Mouse (Mus musculus) retina, postnatal 1 day (tissue): ENCODE data around the gene Pax9.

Experiments used
- DNase-seq: peaks from one replicate; pipeline ENCODE4 v3.0.0-alpha.2; 2012

Gene Pax9

DNA sequence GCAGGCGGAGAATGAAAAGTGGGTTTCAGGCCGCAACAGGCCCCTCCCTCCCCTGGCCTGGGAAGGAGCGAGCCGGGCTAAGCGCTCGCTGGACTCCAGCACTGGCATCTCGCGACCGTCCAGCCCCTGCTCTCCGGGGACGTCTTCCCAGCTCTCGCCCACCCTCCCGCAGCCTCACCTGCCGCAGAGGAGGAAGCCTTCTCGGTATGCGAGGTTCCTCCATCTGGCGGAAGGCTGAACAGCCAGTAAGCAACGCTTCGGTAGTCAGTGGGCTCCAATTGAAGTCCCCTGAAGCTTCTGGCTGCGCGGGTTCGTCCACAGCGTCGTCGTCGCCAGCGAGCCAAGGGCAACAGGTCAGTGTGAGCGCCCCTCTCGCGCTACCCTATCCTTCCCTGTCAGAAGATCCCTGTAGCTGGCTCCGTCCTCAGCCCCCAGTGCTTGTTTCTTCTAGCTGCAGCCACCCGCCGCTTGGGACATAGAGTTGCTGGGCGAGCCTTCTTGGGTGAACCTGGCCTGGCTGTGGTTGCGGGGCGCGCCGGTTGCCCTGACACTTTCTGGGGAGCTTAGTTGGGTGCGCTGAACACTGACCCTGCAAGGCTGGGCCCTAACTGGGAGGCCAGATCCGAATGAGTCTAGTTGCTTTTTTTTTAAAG is at the start of gene Pax9:
Gene Pax9, plus strand, starts transcription at position 341 of the 653 bp plus-strand sequence.
- DNase-seq: peak; percentile 41

DNA sequence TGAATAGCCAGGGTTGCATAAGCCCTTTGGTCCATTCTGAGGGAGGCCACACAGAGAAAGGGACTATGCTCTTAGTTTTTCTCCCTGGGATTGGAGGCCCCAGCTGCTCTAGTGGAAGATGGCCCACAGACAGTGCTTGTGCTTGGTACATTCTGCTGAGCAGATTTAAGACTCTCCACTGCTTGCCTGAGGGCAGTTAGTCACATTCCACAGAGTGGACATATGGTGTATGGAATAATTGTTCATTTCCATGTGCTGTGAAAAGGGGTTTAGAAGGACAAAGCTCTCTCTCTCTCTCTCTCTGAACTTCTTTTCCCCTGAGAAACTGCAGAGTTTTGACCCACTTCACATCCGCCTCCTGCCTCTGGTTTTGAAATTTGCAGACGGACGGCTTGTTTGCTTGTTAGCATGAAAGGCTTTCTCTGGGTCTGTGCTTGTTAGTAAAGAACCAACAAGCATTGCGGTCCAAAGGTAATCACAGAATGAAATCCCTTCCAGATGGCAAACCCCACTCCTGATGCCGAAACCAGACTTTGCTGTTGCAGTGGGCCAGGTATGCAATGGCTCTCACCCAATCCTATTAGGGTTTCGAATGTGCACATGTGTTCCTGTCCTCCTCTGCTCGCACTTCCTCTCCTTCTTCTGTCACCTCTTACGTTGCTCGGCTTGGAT is 22.0 kb upstream of the Pax9 start:
- DNase-seq: no peak

DNA sequence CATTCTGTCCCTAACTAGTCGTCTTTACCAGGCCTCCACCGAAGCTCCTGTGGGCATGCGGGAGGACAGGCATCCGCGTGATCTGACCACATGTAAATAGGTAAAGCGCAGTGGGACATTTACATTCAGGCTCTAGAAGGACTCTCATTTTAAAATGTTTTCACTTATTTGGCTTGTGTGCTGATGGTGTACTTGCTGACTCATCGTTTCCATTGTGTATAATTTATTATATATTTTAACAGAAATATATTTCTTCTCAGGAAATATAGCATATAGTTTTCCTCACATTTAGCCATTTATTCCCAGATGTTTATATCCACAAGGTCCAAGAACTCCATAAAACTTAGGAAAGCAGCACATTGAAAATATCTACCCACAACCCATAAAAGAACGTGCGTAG is 20.8 kb upstream of the Pax9 start:
- no peak for DNase-seq

DNA sequence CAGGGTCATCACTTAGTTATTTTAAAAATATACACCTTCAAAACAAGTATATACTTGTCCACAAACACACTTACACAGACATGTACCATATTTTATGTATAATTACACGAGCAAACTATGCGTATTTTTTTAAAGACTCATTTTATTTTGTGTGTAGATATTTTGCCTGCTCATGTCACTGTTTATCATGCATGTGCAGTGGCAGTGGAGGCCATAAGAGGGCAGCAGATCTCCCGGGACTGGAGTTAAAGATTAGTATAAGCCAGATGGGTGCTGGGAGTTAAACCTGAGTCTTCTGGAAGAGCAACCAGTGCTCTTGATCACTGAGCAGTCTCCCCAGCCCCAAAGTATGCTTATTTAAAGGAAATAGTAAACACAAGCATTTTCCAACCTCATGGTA is 16.8 kb upstream of the Pax9 start:
- DNase-seq: peak; percentile 50

DNA sequence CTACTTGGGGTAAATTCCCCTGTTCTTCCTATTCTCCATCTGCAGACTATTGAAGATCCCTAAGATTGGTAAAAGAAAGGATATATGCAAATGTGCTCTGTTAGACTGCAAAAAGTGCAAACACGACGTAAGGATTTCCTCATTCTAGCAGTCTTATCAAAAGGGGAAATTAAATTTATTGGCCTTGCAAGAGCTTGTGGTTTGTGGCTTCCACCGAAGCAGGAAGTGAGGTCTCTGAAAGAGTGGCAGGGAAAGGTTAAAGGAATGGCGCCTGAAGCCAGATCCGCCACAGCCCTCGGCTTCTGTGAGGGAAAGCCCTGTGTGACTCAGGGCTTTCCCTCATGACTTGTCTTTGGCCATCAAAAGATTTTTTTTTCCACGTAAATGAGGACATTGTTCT is 13.9 kb upstream of the Pax9 start:
- no peak for DNase-seq

DNA sequence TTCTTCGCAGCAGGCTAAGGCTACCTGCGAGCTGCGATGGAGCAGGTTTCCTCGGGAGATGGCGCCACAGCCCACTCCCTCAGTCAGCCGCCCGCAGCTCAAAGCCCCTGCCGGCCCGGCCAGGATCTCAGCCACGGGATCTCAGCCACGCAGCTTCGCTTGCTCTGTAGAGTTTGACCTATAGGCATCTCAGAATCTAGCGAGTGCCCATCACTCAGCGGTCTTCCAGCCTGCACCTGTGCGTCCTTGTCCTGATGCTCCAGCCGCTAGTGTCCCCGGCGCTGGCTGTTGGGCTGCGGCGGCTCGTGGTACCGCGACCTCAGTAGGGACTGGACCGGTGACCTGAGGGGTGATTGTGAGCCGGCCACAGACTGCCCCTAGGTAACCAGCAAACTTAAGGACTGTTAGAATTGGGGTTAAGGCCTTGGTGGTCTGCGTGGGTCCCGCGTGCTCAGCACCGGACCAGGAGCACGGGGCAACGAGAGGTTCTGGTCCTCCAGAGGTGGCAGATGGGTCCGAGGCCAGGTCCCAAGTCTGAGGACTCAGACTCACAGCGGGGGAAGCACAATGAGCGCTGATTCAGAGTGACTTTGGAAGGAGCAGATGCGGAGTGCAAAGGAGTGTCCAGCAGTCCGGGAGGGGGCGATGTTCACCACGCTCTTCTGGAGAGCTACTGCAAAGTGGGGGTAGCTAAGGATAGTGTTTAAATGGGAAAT is 10.3 kb upstream of the Pax9 start:
- peak; percentile 61 for DNase-seq

DNA sequence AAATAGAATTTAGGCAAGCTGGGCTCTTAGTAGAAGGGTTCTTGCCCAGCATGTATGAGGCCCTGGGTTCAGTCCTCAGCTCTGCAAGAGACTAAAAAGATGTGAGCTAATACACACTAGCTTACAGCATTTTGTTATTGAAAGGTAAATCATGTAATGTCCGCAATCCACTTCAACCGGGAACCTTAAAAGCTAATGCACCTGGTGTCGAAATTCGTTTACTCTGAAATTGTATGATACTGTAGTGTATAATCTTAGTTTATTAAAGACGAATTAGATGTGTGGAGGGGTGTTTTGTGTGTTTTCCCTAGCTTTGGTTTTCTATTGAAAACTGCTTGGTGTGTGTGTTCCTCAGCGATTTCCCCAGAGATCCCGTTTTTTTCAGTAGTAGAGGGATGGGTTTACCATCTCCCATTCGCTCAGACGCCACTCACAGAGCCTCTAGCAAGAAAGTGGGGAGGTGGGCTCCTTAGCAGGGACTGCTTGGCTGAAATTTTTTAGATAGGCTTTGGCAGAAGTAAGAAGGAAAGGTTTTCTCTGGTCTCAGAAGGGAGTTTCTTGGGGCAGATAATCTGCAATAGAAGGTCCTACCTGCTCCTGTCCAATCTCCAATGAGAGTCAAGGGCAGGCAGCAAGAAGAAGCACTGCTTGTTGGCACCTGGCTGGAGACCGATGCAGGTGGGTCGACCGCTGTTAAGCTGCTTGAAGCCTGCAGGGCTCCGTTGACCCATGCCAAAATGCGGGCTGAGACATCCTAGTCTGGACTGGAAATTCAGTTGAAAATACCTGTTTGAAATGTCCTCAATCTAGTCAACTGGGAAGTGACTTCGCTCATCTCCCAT is 3.7 kb upstream of the Pax9 start:
- DNase-seq: peak; percentile 34

DNA sequence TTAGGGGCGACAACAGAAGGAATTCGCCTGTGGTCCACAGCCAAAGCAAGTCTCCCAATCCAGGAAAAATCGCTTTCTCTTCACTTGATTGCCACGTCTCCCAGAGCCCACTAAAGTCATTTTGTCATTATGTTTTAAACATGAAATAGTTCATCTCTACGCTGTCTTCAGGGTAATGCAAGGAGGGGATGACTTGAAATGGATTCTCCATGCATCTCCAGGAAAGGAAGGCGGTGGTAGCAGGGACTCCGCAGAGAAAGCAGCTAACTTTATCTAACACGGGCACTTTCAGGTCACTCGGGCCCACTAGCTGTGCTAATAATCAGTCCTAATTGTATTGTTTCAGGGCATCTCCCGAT is 3.1 kb upstream of the Pax9 start:
- no peak for DNase-seq

DNA sequence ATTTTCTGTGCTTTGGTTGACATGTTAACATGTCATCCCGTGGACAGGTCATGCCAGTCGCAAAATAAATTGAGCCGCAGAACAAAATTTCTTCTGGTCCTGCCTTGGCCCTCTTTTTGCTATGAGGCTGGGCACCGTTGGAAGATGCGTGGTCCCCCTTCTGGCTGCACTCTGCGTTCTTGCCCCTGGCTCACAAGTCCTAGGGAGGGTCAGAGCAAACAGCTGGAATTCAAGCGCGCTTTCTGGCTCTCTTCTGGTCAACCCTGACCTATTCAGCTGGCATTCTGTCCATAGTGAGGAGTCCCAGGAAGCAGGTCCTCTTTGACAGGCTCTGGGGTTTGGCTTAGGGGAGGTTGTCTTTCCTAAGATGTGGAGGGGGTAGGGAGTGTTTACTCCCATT is 2.6 kb upstream of the Pax9 start:
- DNase-seq: no peak

DNA sequence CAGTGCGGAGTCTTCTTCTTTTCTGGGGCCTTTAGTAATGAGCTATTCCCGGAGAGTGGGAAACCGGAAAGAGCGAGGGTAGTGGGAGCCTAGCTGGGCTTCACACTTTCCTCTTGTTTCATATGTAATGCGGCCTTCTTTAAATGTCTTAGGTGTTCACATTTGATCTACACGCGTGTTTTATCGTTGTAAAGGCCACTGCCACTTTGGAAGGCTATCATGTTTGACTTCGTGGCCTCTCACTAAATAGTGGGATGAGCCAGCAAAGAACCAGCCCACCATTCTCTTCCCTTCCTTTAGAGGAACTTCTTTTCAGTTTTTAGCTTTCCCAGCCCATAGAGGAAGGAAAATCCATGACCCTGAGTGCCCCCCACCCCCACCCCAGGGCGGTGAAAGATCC is 2.2 kb upstream of the Pax9 start:
- DNase-seq: no peak

DNA sequence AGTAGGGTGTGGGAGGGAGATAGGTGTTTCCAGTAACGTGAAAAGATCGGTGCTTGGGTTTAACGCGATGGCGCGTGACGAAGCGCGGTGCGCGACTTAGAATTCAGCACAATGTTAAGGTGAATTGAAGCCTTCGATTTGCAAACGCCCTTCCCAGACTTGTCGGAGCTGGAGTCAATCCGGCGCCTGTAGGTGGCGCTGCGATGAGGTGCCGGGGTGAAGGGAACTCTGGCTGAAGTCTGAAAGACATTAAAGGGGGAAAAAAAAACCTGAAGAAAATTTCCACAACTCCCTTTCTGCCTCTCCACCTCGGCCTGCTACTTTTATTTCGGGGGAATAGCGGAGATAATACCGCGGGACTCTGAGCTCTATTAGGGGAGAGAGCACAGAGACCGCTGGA is 1.8 kb upstream of the Pax9 start:
- peak; percentile 68 for DNase-seq

DNA sequence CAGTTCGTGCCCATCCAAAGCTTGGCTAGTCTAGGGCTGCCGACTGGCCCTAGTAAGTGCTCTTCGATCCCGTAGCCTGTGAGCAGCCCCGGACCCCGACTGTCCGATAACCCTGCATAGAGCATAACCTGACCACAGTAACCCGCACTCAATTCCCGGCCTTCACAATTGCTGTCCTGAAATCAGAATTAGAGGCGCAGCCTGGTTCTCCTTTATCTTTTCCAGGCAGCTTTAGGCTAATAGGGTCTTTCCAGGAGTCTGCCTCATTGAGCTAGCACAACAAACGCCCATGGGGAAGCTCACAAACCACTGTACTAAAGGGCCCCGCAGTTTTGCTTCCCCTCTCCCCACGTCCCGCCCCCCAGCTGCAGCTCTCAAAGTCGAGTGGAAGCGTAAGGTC is 1.2 kb upstream of the Pax9 start:
- no peak for DNase-seq

DNA sequence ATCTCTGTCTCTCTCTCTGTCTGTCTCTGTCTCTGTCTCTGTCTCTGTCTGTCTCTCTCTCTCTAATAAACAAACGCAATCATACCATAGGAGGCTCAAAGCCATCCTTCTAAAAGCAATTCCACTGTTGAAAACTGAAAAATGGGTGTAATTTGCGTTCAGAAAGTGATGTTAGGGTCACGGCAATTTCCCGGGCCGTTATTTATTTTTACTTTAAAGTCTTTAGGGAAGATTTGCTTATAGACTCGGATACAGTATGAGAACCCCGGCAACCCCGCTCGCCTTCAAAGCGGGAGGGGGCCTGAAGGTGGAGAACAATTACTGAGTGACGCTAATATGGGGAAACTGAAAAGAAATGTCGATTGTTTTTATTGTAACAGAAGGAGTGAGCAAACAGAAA is 566 bp upstream of the Pax9 start:
- DNase-seq: no peak

DNA sequence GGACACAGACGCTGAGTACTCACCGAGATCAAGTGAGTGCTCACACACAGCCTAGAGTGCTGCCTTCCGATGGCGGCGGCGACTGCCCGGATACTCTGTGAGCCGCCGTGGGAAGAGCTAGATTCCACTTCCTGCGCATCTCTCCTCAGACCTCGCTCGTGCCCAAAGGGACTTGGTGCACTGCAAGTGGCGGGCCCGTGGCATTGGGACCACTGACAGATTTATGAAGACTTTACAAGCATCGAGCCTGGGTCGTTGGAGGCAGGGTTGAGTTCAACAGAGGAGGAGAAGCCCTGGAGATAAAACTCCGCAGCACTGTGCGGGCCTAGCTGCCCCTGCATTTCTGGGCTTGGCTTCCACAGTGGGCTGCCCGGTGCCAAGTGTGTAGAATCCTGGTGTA is 969 bp downstream of the Pax9 start:
- peak; percentile 36 for DNase-seq

DNA sequence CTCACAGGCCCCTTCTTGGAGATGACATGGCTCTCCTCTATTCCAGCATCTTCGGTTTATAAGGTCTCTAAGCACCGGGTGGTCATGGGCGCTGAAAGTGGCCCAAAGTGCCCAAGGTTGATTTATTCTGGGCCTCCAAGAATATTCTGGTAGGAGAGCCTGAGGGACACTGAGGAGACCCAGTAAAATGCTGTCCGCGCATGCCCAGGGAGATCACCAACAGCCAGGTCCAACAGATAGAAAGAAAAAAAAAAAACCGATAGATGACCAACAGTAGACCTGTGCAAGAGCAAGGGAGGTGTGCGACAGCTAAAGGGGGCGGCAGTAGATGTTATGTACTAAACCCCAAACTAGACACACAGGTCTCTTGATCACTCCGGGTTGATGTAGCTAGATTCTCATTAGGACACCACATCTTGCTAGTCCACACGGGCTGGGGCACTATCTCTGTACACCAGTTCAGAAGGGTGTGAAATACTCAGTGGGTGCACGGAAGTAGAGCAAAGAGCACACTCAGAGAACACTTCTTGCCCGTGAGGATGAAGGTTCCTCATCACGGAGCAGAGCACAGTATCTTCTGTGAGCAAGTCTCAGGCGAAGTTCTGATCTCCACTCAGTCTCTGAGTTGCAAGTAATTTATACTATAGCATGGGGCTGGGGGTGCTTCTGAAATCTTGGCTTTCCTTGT is 2.0 kb downstream of the Pax9 start:
- DNase-seq: no peak

DNA sequence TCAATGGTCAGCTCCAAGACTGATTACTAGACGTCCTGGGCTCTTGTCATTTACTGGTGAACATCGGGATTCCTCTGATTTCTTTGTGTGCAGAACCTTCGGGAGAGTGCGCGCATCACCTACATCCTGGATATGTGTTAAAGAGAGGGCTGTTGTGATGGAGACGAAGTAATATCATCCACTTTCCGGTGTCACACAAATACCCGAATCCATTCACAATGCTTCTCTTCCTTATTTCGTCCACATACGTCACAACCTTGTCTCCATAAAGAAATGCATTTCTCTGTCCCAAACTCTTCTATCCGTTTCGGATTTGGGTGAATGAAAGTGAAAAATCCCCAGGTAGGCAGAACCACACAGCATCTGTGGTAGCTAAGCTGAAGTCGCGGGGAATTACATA is 2.8 kb downstream of the Pax9 start:
- no peak for DNase-seq

DNA sequence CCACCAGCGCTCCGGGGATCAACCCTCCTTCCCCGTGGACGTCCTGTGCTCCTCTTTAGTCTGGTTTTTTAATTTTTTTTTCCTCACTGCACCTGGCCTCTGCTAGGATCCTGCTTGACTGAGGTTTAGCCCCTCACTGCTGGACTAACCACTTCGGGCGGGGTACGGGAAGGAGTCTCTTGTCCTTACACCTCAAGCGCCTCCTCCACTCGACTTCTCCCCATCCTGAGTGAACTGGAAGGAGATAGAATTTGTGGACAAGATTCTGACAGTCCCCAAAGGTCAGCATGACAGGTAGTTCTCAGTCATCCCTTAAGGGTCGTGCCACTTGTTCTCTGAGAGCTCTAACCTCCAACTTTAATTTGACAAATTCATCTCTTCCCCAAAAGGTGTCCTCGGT is 3.4 kb downstream of the Pax9 start:
- DNase-seq: no peak

DNA sequence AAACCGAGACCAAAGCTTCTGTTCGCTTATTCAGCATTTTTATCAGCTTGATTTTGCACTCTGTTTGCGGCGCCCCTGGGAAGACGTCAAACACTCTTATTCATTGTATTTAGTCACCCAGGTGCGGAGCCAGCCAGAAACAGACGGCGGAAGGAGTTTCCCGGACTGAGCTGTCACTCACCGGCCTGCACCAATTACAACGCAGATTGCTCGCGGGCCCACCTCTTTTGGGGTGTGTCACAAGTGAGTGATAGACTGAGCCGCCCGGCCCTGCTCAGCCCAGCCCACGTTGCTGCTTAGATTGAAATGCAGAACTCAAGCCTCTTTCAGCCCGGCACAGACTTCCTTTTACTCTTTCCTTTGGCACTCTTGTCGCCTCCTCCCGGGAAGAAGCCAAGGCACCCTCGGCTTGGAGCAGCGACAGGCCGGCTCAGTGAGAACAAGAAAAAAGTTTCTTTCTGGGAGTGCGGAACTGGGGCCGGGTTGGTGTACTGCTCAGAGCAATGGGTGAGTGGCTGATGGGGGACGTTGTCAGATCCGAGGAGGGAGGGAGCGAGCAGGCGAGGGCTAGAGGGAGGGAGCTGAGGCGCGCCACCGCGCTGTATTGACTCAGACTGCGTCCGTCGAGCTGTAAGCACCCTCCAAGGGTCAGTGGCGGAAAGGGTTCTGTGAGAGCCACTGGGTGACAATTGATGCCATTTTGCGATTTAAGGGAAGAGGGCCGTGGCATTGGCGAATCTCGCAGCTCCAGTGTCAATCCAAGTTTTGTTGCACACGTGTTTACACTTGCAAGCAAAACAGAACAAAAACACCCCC is 4.0 kb downstream of the Pax9 start:
- DNase-seq: peak; percentile 89

DNA sequence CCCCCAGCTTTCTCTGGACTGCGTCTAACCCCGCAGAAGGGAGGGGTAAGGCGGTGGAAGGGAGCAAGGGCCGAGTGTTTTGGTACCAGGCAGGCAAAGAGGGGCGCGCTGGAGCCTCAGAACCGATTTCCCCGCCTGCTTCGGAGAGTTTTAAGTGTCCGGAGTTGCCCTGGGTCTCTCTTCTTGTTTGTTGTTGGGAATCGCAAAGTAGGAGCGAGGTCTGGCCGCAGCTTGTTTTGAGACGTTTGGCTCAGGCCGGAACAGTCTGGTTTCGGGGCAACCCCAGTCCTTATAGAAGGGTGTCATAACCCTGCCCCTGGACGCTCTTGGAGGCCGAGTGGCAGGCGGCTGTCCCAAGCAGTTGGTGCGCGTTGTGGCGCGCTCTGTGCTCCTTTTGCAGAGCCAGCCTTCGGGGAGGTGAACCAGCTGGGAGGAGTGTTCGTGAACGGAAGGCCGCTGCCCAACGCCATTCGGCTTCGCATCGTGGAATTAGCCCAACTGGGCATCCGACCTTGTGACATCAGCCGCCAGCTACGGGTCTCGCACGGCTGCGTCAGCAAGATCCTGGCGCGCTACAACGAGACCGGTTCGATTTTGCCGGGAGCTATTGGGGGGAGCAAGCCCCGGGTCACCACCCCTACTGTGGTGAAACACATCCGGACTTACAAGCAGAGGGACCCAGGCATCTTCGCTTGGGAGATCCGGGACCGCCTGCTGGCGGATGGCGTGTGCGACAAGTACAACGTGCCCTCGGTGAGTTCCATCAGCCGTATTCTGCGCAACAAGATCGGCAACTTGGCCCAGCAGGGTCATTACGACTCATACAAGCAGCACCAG is 4.8 kb downstream of the Pax9 start:
- DNase-seq: peak; percentile 56

DNA sequence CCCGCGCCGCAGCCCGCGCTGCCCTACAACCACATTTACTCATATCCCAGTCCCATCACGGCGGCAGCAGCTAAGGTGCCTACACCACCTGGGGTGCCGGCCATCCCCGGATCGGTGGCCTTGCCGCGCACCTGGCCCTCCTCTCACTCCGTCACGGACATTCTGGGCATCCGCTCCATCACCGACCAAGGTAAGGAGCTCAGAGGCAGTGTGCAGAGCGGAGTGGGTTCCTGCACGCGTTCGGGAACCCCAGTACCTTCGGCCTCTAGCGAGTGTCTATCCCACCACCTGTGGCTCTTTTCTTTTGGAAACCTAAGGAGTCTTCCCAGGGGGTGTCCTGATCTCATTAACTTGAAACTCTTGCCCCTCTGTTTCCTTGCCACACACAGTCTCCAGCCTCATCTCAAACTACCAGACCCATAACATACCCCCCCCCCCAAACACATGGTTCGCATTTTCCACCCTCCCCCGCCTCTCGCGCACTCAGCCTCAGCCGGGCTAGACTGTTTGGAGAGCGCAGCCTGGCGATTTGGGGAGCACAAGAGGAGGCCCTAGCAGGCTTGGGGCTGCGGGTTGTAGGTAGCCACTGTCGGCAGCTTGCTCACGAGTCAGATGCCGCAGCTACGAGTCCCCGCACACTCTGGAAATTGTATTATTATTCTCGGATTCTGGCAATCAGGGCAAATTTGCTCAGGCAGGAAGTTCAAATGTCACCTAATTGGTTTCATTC is 5.6 kb downstream of the Pax9 start:
- peak; percentile 35 for DNase-seq
